Mouse (Mus musculus) kidney, adult 2 months (tissue): ENCODE data around the gene Hpd. TPM values are rescaled to one million over a fixed set of nuclear protein-coding genes. Genes with fewer than 3 reads are reported as not detected.
A peak's percentile ranks its signal among the peaks of the same experiment; 100 is the strongest.
"Not testable (repeated sequence)": the region's sequence is repeated elsewhere in the genome, so short reads cannot be mapped to it uniquely, and the experiment has no call there.

Experiments used
- DNase-seq: peaks from one replicate; pipeline ENCODE4 v3.0.0; 2021
- H3K27ac ChIP-seq: fragments of 200-500 bp; 2 replicates; pipeline ENCODE4 v1.5.1; 2012; ENCODE audit warnings: low read depth, low read length, control low read depth, inconsistent platforms; ENCODE audit not compliant: insufficient read depth
- H3K27me3 ChIP-seq: fragments of 200-500 bp; replicated peaks from 2 replicates; pipeline ENCODE4 v1.6.1; 2012; ENCODE audit warnings: mild to moderate bottlenecking, moderate library complexity, low read length, inconsistent platforms; ENCODE audit not compliant: control insufficient read depth, insufficient read depth
- H3K36me3 ChIP-seq: fragments of 200-500 bp; 2 replicates; pipeline ENCODE4 v1.6.1; 2012; ENCODE audit warnings: mild to moderate bottlenecking, moderate library complexity, low read length, inconsistent platforms; ENCODE audit not compliant: control insufficient read depth, insufficient read depth
- H3K4me1 ChIP-seq: fragments of 200-500 bp; 2 replicates; pipeline ENCODE4 v1.6.1; 2011; ENCODE audit warnings: low read length; ENCODE audit not compliant: control insufficient read depth, insufficient read depth
- H3K4me3 ChIP-seq: fragments of 200-500 bp; 2 replicates; pipeline ENCODE4 v1.5.1; 2011; ENCODE audit warnings: mild to moderate bottlenecking, low read depth, low read length, control low read depth; ENCODE audit not compliant: insufficient read depth
- CTCF ChIP-seq: fragments of 200-500 bp; conservative IDR thresholded peaks from 2 replicates; pipeline ENCODE4 v1.5.1; 2011; ENCODE audit warnings: low read depth, mild to moderate bottlenecking, control low read depth, low read length, moderate library complexity, mixed read lengths; ENCODE audit not compliant: insufficient read depth, insufficient read length
- POLR2A ChIP-seq: fragments of 200-500 bp; IDR thresholded peaks from one replicate; pipeline ENCODE4 v1.6.1; 2011; ENCODE audit warnings: low read depth, low read length, control low read depth
- WGBS: fragments of 180-500 bp; shearing (Covaris S2); methylation state at CpG from one replicate; pipeline ENCODE4 v1.1.7; 2018; 5-methylcytosine and 5-hydroxymethylcytosine counted together
- polyA plus RNA-seq: library from polyadenylated mRNA; depleted of rRNA; stranded (reverse); fragments of >200 nt; gene quantifications from 2 replicates; pipeline ENCODE4 v1.2.3, GENCODE M21; 2012

Gene Hpd
- polyA plus RNA-seq, 1 experiment, result 418 TPM

GRCm38 (mm10) chr5:123223051-123223410 is 40.5 kb upstream of the Hpd start:
- WGBS, result 39% methylated on average over 4 of the region's 4 CpGs
- no peaks in the 10 kb centered on the region for H3K27me3 ChIP-seq
- H3K4me1 ChIP-seq, result peaks cover 3% of the 10 kb centered on the region; the same call in 1 of the 2 replicates
- peak; percentile 88 for DNase-seq
- H3K36me3 ChIP-seq, result no peaks in the 10 kb centered on the region
- no peak for TF ChIP-seq POLR2A
- no peak for TF ChIP-seq CTCF
- H3K27ac ChIP-seq, result peak overlapping the region; percentile 93; the same call in 1 of the 2 replicates
- no peak overlapping the region for H3K4me3 ChIP-seq

GRCm38 (mm10) chr5:123222346-123223050 is 40.0 kb upstream of the Hpd start:
- not testable (repeated sequence) for DNase-seq, H3K4me1 ChIP-seq, H3K36me3 ChIP-seq, H3K27ac ChIP-seq, H3K4me3 ChIP-seq, H3K27me3 ChIP-seq
- WGBS, result 51% methylated on average over 5 of the region's 5 CpGs

- H3K27me3 ChIP-seq, DNase-seq, H3K36me3 ChIP-seq, H3K4me3 ChIP-seq, H3K27ac ChIP-seq, H3K4me1 ChIP-seq: not testable (repeated sequence)
- WGBS, result 79% methylated on average over 7 of the region's 7 CpGs
These were observed 21.1 kb upstream of the Hpd start for GRCm38 (mm10) chr5:123203591-123203990.

- DNase-seq, H3K4me1 ChIP-seq, H3K36me3 ChIP-seq, H3K27me3 ChIP-seq, H3K27ac ChIP-seq, H3K4me3 ChIP-seq: not testable (repeated sequence)
- 42% methylated on average over 4 of the region's 4 CpGs for WGBS
These were observed 20.2 kb upstream of the Hpd start for GRCm38 (mm10) chr5:123202771-123203170.

- no peaks in the 10 kb centered on the region for H3K36me3 ChIP-seq
- H3K4me1 ChIP-seq, result 0 out of 2 replicates have a peak, but pooled peaks cover 3% of the 10 kb centered on the region
- TF ChIP-seq POLR2A (no peak), CTCF (no peak)
- H3K27me3 ChIP-seq, result no peaks in the 10 kb centered on the region
- H3K4me3 ChIP-seq, result no peak overlapping the region
- H3K27ac ChIP-seq, result no peak overlapping the region
- DNase-seq, result no peak
- WGBS, result 65% methylated on average over 5 of the region's 5 CpGs
These were observed 19.5 kb upstream of the Hpd start for GRCm38 (mm10) chr5:123201987-123202386.

- TF ChIP-seq CTCF (no peak), POLR2A (no peak)
- H3K36me3 ChIP-seq, result no peaks in the 10 kb centered on the region
- no peaks in the 10 kb centered on the region for H3K27me3 ChIP-seq
- H3K4me3 ChIP-seq, result no peak overlapping the region
- H3K27ac ChIP-seq, result no peak overlapping the region
- H3K4me1 ChIP-seq, result 0 out of 2 replicates have a peak, but pooled peaks cover 3% of the 10 kb centered on the region
- WGBS, result 58% methylated on average over 7 of the region's 7 CpGs
- peak; percentile 83 for DNase-seq
These were observed 19.0 kb upstream of the Hpd start for GRCm38 (mm10) chr5:123201523-123201892.

GRCm38 (mm10) chr5:123200816-123201522 is 18.4 kb upstream of the Hpd start:
- H3K27me3 ChIP-seq, DNase-seq, H3K27ac ChIP-seq, H3K4me3 ChIP-seq, H3K36me3 ChIP-seq, H3K4me1 ChIP-seq: not testable (repeated sequence)
- WGBS, result 64% methylated on average over 7 of the region's 7 CpGs

GRCm38 (mm10) chr5:123198523-123198922 is 16.0 kb upstream of the Hpd start:
- H3K4me3 ChIP-seq, result no peak overlapping the region
- DNase-seq, result no peak
- H3K4me1 ChIP-seq, result 0 out of 2 replicates have a peak, but pooled peaks cover 3% of the 10 kb centered on the region
- H3K36me3 ChIP-seq, result no peaks in the 10 kb centered on the region
- 90% methylated on average over 4 of the region's 4 CpGs for WGBS
- H3K27me3 ChIP-seq, result no peaks in the 10 kb centered on the region
- H3K27ac ChIP-seq, result no peak overlapping the region
- TF ChIP-seq POLR2A, result no peak
- no peak for TF ChIP-seq CTCF
